Mouse (Mus musculus): ENCODE measurements around the gene Cnih1. TPM values are rescaled to one million over a fixed set of nuclear protein-coding genes. Genes with fewer than 3 reads are reported as not detected.
"Not testable (repeated sequence)": the region's sequence is repeated elsewhere in the genome, so short reads cannot be mapped to it uniquely, and the experiment has no call there.

Cnih1 gene
- total and polyA plus RNA-seq, 2 experiments from 2014 or later: 91.7 to 207 TPM

- Histone ChIP-seq H3K27me3 (ENCODE audit: insufficient read depth, low read length) (no peaks in the 10 kb centered on the region), H3K27ac (ENCODE audit: low read depth, low read length) (no peak overlapping the region), H3K4me2 (ENCODE audit: low read depth, low read length, poor library complexity, severe bottlenecking) (no peak overlapping the region), H3K9me3 (ENCODE audit: low read length) (no peaks in the 10 kb centered on the region), H3K4me3 (ENCODE audit: low read depth, low read length) (no peak overlapping the region), H3K36me3 (ENCODE audit: insufficient read depth, low read length) (no peaks in the 10 kb centered on the region), H3K4me1 (ENCODE audit: insufficient read depth, low read length) (peaks cover 7% of the 10 kb centered on the region; the same call in 1 of the 2 replicates), H3K9ac (replicated peaks; ENCODE audit: low read length, poor library complexity, severe bottlenecking) (no peak overlapping the region)
- no peak for TF ChIP-seq CTCF (IDR thresholded peaks at IDR 0.05)
- 70% methylated on average over 2 of the region's 2 CpGs for WGBS
- DNase-seq (ENCODE audit: low spot score) (no peak), ATAC-seq (ENCODE audit: low FRiP score) (no peak)
Measured at GRCm38 (mm10) chr14:46823996-46824395, 35.8 kb upstream of the Cnih1 start.

GRCm38 (mm10) chr14:46821873-46822716, 33.9 kb upstream of the Cnih1 start, which contains the start of gene Gmfb:
Gmfb (minus strand) TSS chr14:46822242.
- WGBS: under 1% methylated on average over 63 of the region's 65 CpGs
- ATAC-seq (ENCODE audit: low FRiP score): peak; percentile 98
- H3K4me2 ChIP-seq (ENCODE audit: low read depth, low read length, poor library complexity, severe bottlenecking): peak within 1 kb of the TSS; percentile 66

GRCm38 (mm10) chr14:46821271-46821872, 33.2 kb upstream of the Cnih1 start:
- no peaks in the 10 kb centered on the region for H3K9me3 ChIP-seq (ENCODE audit: low read length)
- DNase-seq (ENCODE audit: low spot score) (no peak), ATAC-seq (ENCODE audit: low FRiP score) (no peak; the same call in 1 of the 2 replicates)
- TF ChIP-seq CTCF (IDR thresholded peaks at IDR 0.05): no peak
- peak overlapping the region; percentile 66 for H3K4me2 ChIP-seq (ENCODE audit: low read depth, low read length, poor library complexity, severe bottlenecking)
- no peaks in the 10 kb centered on the region for H3K27me3 ChIP-seq (ENCODE audit: insufficient read depth, low read length)
- H3K9ac ChIP-seq (replicated peaks; ENCODE audit: low read length, poor library complexity, severe bottlenecking): peak overlapping the region; percentile 66
- peak overlapping the region; percentile 71 for H3K27ac ChIP-seq (ENCODE audit: low read depth, low read length)
- peaks cover 7% of the 10 kb centered on the region; the same call in 1 of the 2 replicates for H3K4me1 ChIP-seq (ENCODE audit: insufficient read depth, low read length)
- H3K36me3 ChIP-seq (ENCODE audit: insufficient read depth, low read length): peaks cover 5% of the 10 kb centered on the region; the same call in 1 of the 2 replicates
- peak overlapping the region; percentile 52 for H3K4me3 ChIP-seq (ENCODE audit: low read depth, low read length)
- WGBS: 1% methylated on average over 11 of the region's 11 CpGs

More at GRCm38 (mm10) chr14:46821873-46822716, 33.9 kb upstream of the Cnih1 start, which contains the start of gene Gmfb:
- peak; percentile 61 for TF ChIP-seq CTCF (IDR thresholded peaks at IDR 0.05)
- Histone ChIP-seq H3K4me1 (ENCODE audit: insufficient read depth, low read length) (peaks cover 7% of the 10 kb centered on the region; the same call in 1 of the 2 replicates), H3K4me3 (ENCODE audit: low read depth, low read length) (peak within 1 kb of the TSS; percentile 52), H3K27me3 (ENCODE audit: insufficient read depth, low read length) (no peaks in the 10 kb centered on the region), H3K9ac (replicated peaks; ENCODE audit: low read length, poor library complexity, severe bottlenecking) (peak within 1 kb of the TSS; percentile 66), H3K36me3 (ENCODE audit: insufficient read depth, low read length) (0 out of 2 replicates have a peak, but pooled peaks cover under 1% of the 10 kb centered on the region), H3K9me3 (ENCODE audit: low read length) (no peaks in the 10 kb centered on the region), H3K27ac (ENCODE audit: low read depth, low read length) (peak within 1 kb of the TSS; percentile 71)
- DNase-seq (ENCODE audit: low spot score): peak; percentile 95

DNA sequence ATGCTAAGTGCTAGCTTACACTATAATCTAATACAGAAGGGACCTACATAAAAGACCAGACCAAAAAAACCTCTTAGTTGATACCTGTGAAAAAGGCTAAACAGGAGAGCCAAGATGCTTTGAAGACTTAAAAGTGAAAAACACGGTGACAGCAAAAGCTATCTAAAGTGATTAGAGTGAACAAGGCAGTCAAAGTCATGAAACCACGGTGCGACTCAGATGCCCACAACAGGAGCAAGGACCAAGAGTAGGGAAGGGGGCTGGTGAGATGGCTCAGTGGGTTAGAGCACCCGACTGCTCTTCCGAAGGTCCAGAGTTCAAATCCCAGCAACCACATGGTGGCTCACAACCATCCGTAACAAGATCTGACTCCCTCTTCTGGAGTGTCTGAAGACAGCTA, 31.8 kb upstream of the Cnih1 start:
- H3K36me3 ChIP-seq (ENCODE audit: insufficient read depth, low read length): peaks cover 12% of the 10 kb centered on the region; the same call in 1 of the 2 replicates
- not testable (repeated sequence) for H3K4me1 ChIP-seq (ENCODE audit: insufficient read depth, low read length); H3K4me3 ChIP-seq (ENCODE audit: low read depth, low read length); ATAC-seq (ENCODE audit: low FRiP score); H3K9me3 ChIP-seq (ENCODE audit: low read length); H3K27ac ChIP-seq (ENCODE audit: low read depth, low read length); DNase-seq (ENCODE audit: low spot score); H3K27me3 ChIP-seq (ENCODE audit: insufficient read depth, low read length); H3K4me2 ChIP-seq (ENCODE audit: low read depth, low read length, poor library complexity, severe bottlenecking); H3K9ac ChIP-seq (replicated peaks; ENCODE audit: low read length, poor library complexity, severe bottlenecking)
- 97% methylated on average over 5 of the region's 6 CpGs for WGBS

DNA sequence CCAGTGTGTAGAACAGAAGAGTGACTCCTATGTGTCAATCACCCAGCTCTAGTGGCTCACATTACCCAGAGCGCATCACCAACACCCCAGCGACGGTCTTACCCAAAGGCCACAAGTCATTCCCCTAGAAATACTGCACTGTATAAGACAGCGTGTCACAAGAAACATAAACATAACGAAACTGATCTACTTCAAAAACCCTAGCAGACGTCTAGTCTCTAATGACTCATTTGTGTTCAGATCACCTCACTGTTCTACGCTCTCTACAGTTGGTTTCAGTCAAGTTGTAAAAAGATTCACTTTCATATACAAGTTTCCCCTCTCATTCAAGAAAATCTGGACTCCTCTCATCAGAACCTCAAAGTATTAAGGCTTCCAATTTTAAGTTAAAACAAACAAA, 30.5 kb upstream of the Cnih1 start:
- H3K9ac ChIP-seq (replicated peaks; ENCODE audit: low read length, poor library complexity, severe bottlenecking): no peak overlapping the region
- H3K4me3 ChIP-seq (ENCODE audit: low read depth, low read length): no peak overlapping the region
- peaks cover 16% of the 10 kb centered on the region for H3K36me3 ChIP-seq (ENCODE audit: insufficient read depth, low read length)
- TF ChIP-seq CTCF (IDR thresholded peaks at IDR 0.05): no peak
- ATAC-seq (ENCODE audit: low FRiP score): no peak
- H3K27me3 ChIP-seq (ENCODE audit: insufficient read depth, low read length): no peaks in the 10 kb centered on the region
- H3K27ac ChIP-seq (ENCODE audit: low read depth, low read length): no peak overlapping the region
- no peak for DNase-seq (ENCODE audit: low spot score)
- H3K9me3 ChIP-seq (ENCODE audit: low read length): no peaks in the 10 kb centered on the region
- H3K4me2 ChIP-seq (ENCODE audit: low read depth, low read length, poor library complexity, severe bottlenecking): no peak overlapping the region
- peaks cover 7% of the 10 kb centered on the region; the same call in 1 of the 2 replicates for H3K4me1 ChIP-seq (ENCODE audit: insufficient read depth, low read length)
- 96% methylated on average over 7 of the region's 7 CpGs for WGBS
